Mouse (Mus musculus): ENCODE results near the gene Shld1. TPM values are rescaled to one million over a fixed set of nuclear protein-coding genes. Genes with fewer than 3 reads are reported as not detected.

The Shld1 gene
- polyA plus RNA-seq, 1 experiment from 2014 or later, result 13.4 TPM

- H3K27me3 ChIP-seq (replicated peaks), result no peaks in the 10 kb centered on the region
- H3K36me3 ChIP-seq, result no peaks in the 10 kb centered on the region
- H3K9me3 ChIP-seq, result no peaks in the 10 kb centered on the region
- no peak for ATAC-seq (ENCODE audit: extremely low read depth, insufficient number of reproducible peaks, low FRiP score, low TSS enrichment)
- H3K4me3 ChIP-seq, result no peak overlapping the region
- WGBS, result 73% methylated on average over 9 of the region's 9 CpGs
- no peaks in the 10 kb centered on the region for H3K4me1 ChIP-seq
- H3K9ac ChIP-seq, result no peak overlapping the region
- no peak overlapping the region for H3K27ac ChIP-seq (replicated peaks)
- no peak overlapping the region for H3K4me2 ChIP-seq
Observed at GRCm38 (mm10) chr2:132658412-132659120, 28.2 kb upstream of the Shld1 start.

GRCm38 (mm10) chr2:132669091-132669490 is 17.6 kb upstream of the Shld1 start:
- no peak overlapping the region for H3K27ac ChIP-seq (replicated peaks)
- H3K36me3 ChIP-seq, result no peaks in the 10 kb centered on the region
- 63% methylated on average over 6 of the region's 6 CpGs for WGBS
- no peaks in the 10 kb centered on the region for H3K4me1 ChIP-seq
- no peak overlapping the region for H3K4me3 ChIP-seq
- ATAC-seq (ENCODE audit: extremely low read depth, insufficient number of reproducible peaks, low FRiP score, low TSS enrichment), result no peak
- no peak overlapping the region for H3K4me2 ChIP-seq
- no peaks in the 10 kb centered on the region for H3K27me3 ChIP-seq (replicated peaks)
- H3K9ac ChIP-seq, result no peak overlapping the region
- H3K9me3 ChIP-seq, result peaks cover 8% of the 10 kb centered on the region; the same call in 1 of the 2 replicates

- Histone ChIP-seq H3K27ac (replicated peaks) (no peak overlapping the region), H3K9ac (no peak overlapping the region), H3K27me3 (replicated peaks) (no peaks in the 10 kb centered on the region), H3K4me2 (no peak overlapping the region), H3K4me1 (no peaks in the 10 kb centered on the region), H3K9me3 (no peaks in the 10 kb centered on the region), H3K4me3 (no peak overlapping the region), H3K36me3 (no peaks in the 10 kb centered on the region)
- ATAC-seq (ENCODE audit: extremely low read depth, insufficient number of reproducible peaks, low FRiP score, low TSS enrichment), result no peak
- 74% methylated on average over 4 of the region's 4 CpGs for WGBS
Observed at GRCm38 (mm10) chr2:132670290-132670689, 16.4 kb upstream of the Shld1 start.

GRCm38 (mm10) chr2:132672121-132672520 is 14.6 kb upstream of the Shld1 start:
- 90% methylated on average over 3 of the region's 3 CpGs for WGBS
- ATAC-seq (ENCODE audit: extremely low read depth, insufficient number of reproducible peaks, low FRiP score, low TSS enrichment), result no peak
- Histone ChIP-seq H3K36me3 (no peaks in the 10 kb centered on the region), H3K4me1 (no peaks in the 10 kb centered on the region), H3K4me3 (no peak overlapping the region), H3K27ac (replicated peaks) (no peak overlapping the region), H3K27me3 (replicated peaks) (no peaks in the 10 kb centered on the region), H3K9me3 (no peaks in the 10 kb centered on the region), H3K4me2 (no peak overlapping the region), H3K9ac (no peak overlapping the region)

GRCm38 (mm10) chr2:132676111-132676510 is 10.6 kb upstream of the Shld1 start:
- H3K9me3 ChIP-seq, result no peaks in the 10 kb centered on the region
- ATAC-seq (ENCODE audit: extremely low read depth, insufficient number of reproducible peaks, low FRiP score, low TSS enrichment), result no peak
- no peak overlapping the region for H3K4me2 ChIP-seq
- H3K4me1 ChIP-seq, result no peaks in the 10 kb centered on the region
- no peak overlapping the region for H3K4me3 ChIP-seq
- H3K36me3 ChIP-seq, result no peaks in the 10 kb centered on the region
- 0 out of 2 replicates have a peak, but pooled peaks cover 1% of the 10 kb centered on the region for H3K27me3 ChIP-seq (replicated peaks)
- H3K27ac ChIP-seq (replicated peaks), result no peak overlapping the region
- WGBS, result 56% methylated on average over 4 of the region's 4 CpGs
- H3K9ac ChIP-seq, result no peak overlapping the region

GRCm38 (mm10) chr2:132685001-132685400 is 1.7 kb upstream of the Shld1 start:
- Histone ChIP-seq H3K27me3 (replicated peaks) (0 out of 2 replicates have a peak, but pooled peaks cover 4% of the 10 kb centered on the region), H3K4me3 (no peak overlapping the region), H3K27ac (replicated peaks) (peak overlapping the region; percentile 0; the same call in 1 of the 2 replicates), H3K36me3 (no peaks in the 10 kb centered on the region), H3K4me2 (no peak overlapping the region), H3K4me1 (peaks cover 29% of the 10 kb centered on the region), H3K9ac (no peak overlapping the region), H3K9me3 (no peaks in the 10 kb centered on the region)
- ATAC-seq (ENCODE audit: extremely low read depth, insufficient number of reproducible peaks, low FRiP score, low TSS enrichment), result no peak

- H3K9me3 ChIP-seq, result no peaks in the 10 kb centered on the region
- H3K27me3 ChIP-seq (replicated peaks), result no peaks in the 10 kb centered on the region
- WGBS, result 72% methylated on average over 7 of the region's 7 CpGs
- peaks cover 39% of the 10 kb centered on the region for H3K4me1 ChIP-seq
- H3K36me3 ChIP-seq, result peaks cover 9% of the 10 kb centered on the region
- no peak overlapping the region; the same call in 1 of the 2 replicates for H3K4me2 ChIP-seq
- no peak overlapping the region for H3K4me3 ChIP-seq
- H3K9ac ChIP-seq, result peak overlapping the region; percentile 15; the same call in 1 of the 2 replicates
- ATAC-seq (ENCODE audit: extremely low read depth, insufficient number of reproducible peaks, low FRiP score, low TSS enrichment), result no peak
- peak overlapping the region; percentile 29; the same call in 1 of the 2 replicates for H3K27ac ChIP-seq (replicated peaks)
Observed at GRCm38 (mm10) chr2:132688611-132689021, 1.9 kb downstream of the Shld1 start.

GRCm38 (mm10) chr2:132689188-132689568 is 2.4 kb downstream of the Shld1 start:
- Histone ChIP-seq H3K4me1 (peaks cover 44% of the 10 kb centered on the region), H3K27ac (replicated peaks) (peak overlapping the region; percentile 25), H3K9me3 (no peaks in the 10 kb centered on the region), H3K4me2 (0 out of 2 replicates have a peak overlapping the region, but pooled peaks have one; percentile 7), H3K36me3 (peaks cover 14% of the 10 kb centered on the region), H3K9ac (peak overlapping the region; percentile 9; the same call in 1 of the 2 replicates), H3K4me3 (no peak overlapping the region), H3K27me3 (replicated peaks) (no peaks in the 10 kb centered on the region)
- no peak for ATAC-seq (ENCODE audit: extremely low read depth, insufficient number of reproducible peaks, low FRiP score, low TSS enrichment)
- WGBS, result 76% methylated on average over 4 of the region's 4 CpGs

- H3K27me3 ChIP-seq (replicated peaks), result no peaks in the 10 kb centered on the region
- H3K4me1 ChIP-seq, result peaks cover 47% of the 10 kb centered on the region
- H3K4me2 ChIP-seq, result 0 out of 2 replicates have a peak overlapping the region, but pooled peaks have one; percentile 7
- peak overlapping the region; percentile 25 for H3K27ac ChIP-seq (replicated peaks)
- no peak overlapping the region for H3K4me3 ChIP-seq
- peaks cover 14% of the 10 kb centered on the region for H3K36me3 ChIP-seq
- no peaks in the 10 kb centered on the region for H3K9me3 ChIP-seq
- H3K9ac ChIP-seq, result peak overlapping the region; percentile 9
- 0 out of 2 replicates have a peak, but pooled peaks have one; percentile 6 for ATAC-seq (ENCODE audit: extremely low read depth, insufficient number of reproducible peaks, low FRiP score, low TSS enrichment)
- WGBS, result 38% methylated on average over 15 of the region's 15 CpGs
Observed at GRCm38 (mm10) chr2:132689569-132690231, 3.0 kb downstream of the Shld1 start.

GRCm38 (mm10) chr2:132691731-132692130 is 5.0 kb downstream of the Shld1 start:
- H3K27me3 ChIP-seq (replicated peaks), result no peaks in the 10 kb centered on the region
- no peak for ATAC-seq (ENCODE audit: extremely low read depth, insufficient number of reproducible peaks, low FRiP score, low TSS enrichment)
- H3K9ac ChIP-seq, result peak overlapping the region; percentile 12; the same call in 1 of the 2 replicates
- H3K4me3 ChIP-seq, result peak overlapping the region; percentile 7; the same call in 1 of the 2 replicates
- WGBS, result 42% methylated on average over 7 of the region's 7 CpGs
- peak overlapping the region; percentile 50 for H3K27ac ChIP-seq (replicated peaks)
- H3K9me3 ChIP-seq, result no peaks in the 10 kb centered on the region
- H3K36me3 ChIP-seq, result peaks cover 17% of the 10 kb centered on the region
- peaks cover 53% of the 10 kb centered on the region for H3K4me1 ChIP-seq
- peak overlapping the region; percentile 30 for H3K4me2 ChIP-seq

- peaks cover 17% of the 10 kb centered on the region for H3K36me3 ChIP-seq
- 32% methylated on average over 1 of the region's 1 CpGs for WGBS
- peaks cover 55% of the 10 kb centered on the region for H3K4me1 ChIP-seq
- peak overlapping the region; percentile 25; the same call in 1 of the 2 replicates for H3K27ac ChIP-seq (replicated peaks)
- H3K27me3 ChIP-seq (replicated peaks), result no peaks in the 10 kb centered on the region
- no peak overlapping the region for H3K4me3 ChIP-seq
- no peak for ATAC-seq (ENCODE audit: extremely low read depth, insufficient number of reproducible peaks, low FRiP score, low TSS enrichment)
- H3K4me2 ChIP-seq, result peak overlapping the region; percentile 38; the same call in 1 of the 2 replicates
- H3K9me3 ChIP-seq, result no peaks in the 10 kb centered on the region
- H3K9ac ChIP-seq, result no peak overlapping the region
Observed at GRCm38 (mm10) chr2:132692320-132692719, 5.6 kb downstream of the Shld1 start.

All from heart, embryonic 13.5 days (tissue).